Mouse (Mus musculus) CH12.LX (cell line): ENCODE measurements around the gene Cd86. TPM values are rescaled to one million over a fixed set of nuclear protein-coding genes. Genes with fewer than 3 reads are reported as not detected.
A peak's percentile ranks its signal among the peaks of the same experiment; 100 is the strongest.

Experiments
- DNase-seq: peaks from one replicate; pipeline ENCODE4 v3.0.0-alpha.2; 2013; ENCODE audit errors: extremely low read depth
- H3K27ac ChIP-seq: 2 replicates; pipeline ENCODE4 v1.5.1; 2012; ENCODE audit warnings: low read depth, mild to moderate bottlenecking, control low read depth, moderate library complexity; ENCODE audit not compliant: insufficient read depth
- H3K27me3 ChIP-seq: replicated peaks from 2 replicates; pipeline ENCODE3; 2012; ENCODE audit warnings: inconsistent platforms
- H3K36me3 ChIP-seq, 2 experiments: replicated peaks in 1 of 2; 2 replicates each; pipeline versions ENCODE3 to v1.6.1; 2012; ENCODE audit warnings: inconsistent platforms in 1 of 2, low read length in 1 of 2, mild to moderate bottlenecking in 1 of 2, mixed read lengths in 1 of 2, moderate library complexity in 1 of 2; ENCODE audit not compliant: control insufficient read depth in 1 of 2, insufficient read depth in 1 of 2
- H3K4me1 ChIP-seq, 2 experiments: 2 replicates each; pipeline ENCODE4 v1.6.1; 2012; ENCODE audit warnings: inconsistent platforms in 1 of 2, moderate library complexity in 1 of 2; ENCODE audit not compliant: insufficient read depth in 2 of 2, control insufficient read depth in 1 of 2
- H3K4me2 ChIP-seq: 2 replicates; pipeline ENCODE4 v1.6.1; 2012; ENCODE audit warnings: low read depth, mild to moderate bottlenecking, control low read depth; ENCODE audit not compliant: poor library complexity, insufficient read depth, severe bottlenecking
- H3K4me3 ChIP-seq, 3 experiments: fragments of 150-350 bp in 1 of 3; sonication (generic) in 1 of 3; replicated peaks in 1 of 3; 2 replicates each; pipeline versions ENCODE3 to v1.5.1; 2011 to 2012; ENCODE audit warnings: low read depth in 2 of 3, low read length in 2 of 3, mild to moderate bottlenecking in 2 of 3, moderate library complexity in 2 of 3, control low read depth in 1 of 3, improper control_type of control experiment in 1 of 3, inconsistent platforms in 1 of 3, mixed read lengths in 1 of 3; ENCODE audit not compliant: poor library complexity in 1 of 3
- H3K79me2 ChIP-seq: replicated peaks from 2 replicates; pipeline ENCODE4 v1.6.1; 2012; ENCODE audit warnings: mild to moderate bottlenecking, moderate library complexity; ENCODE audit not compliant: control insufficient read depth, poor library complexity, insufficient read depth, severe bottlenecking; ENCODE audit errors: extremely low read depth
- H3K9ac ChIP-seq: 2 replicates; pipeline ENCODE4 v1.6.1; 2012; ENCODE audit warnings: low read depth, mild to moderate bottlenecking, control low read depth, moderate library complexity; ENCODE audit not compliant: insufficient read depth
- H3K9me3 ChIP-seq: replicated peaks from 2 replicates; pipeline ENCODE3; 2012; ENCODE audit warnings: low read length, inconsistent platforms, mixed read lengths
- BHLHE40 ChIP-seq: IDR thresholded peaks from 2 replicates; pipeline ENCODE4 v1.6.1; 2011; ENCODE audit warnings: mild to moderate bottlenecking, low read depth, low read length, improper control_type of control experiment
- CHD2 ChIP-seq: IDR thresholded peaks from 2 replicates; pipeline ENCODE4 v1.6.1; 2011; ENCODE audit warnings: low read length, improper control_type of control experiment
- CTCF ChIP-seq, 2 experiments: IDR thresholded peaks in 1 of 2; conservative IDR thresholded peaks in 1 of 2; 2 replicates each; pipeline ENCODE4 v1.5.1; 2011 to 2012; ENCODE audit warnings: low read depth in 2 of 2, low read length in 2 of 2, improper control_type of control experiment in 1 of 2, inconsistent platforms in 1 of 2, mild to moderate bottlenecking in 1 of 2, moderate library complexity in 1 of 2
- E2F4 ChIP-seq: IDR thresholded peaks from 2 replicates; pipeline ENCODE4 v1.6.1; 2011; ENCODE audit warnings: low read depth, low read length, improper control_type of control experiment; ENCODE audit not compliant: insufficient replicate concordance
- EP300 ChIP-seq: IDR thresholded peaks from 2 replicates; pipeline ENCODE4 v1.6.1; 2011; ENCODE audit warnings: low read length, improper control_type of control experiment
- ETS1 ChIP-seq: conservative IDR thresholded peaks from 2 replicates; pipeline ENCODE4 v1.6.1; 2012; ENCODE audit warnings: low read depth, mild to moderate bottlenecking, inconsistent platforms, low read length, improper control_type of control experiment, moderate library complexity
- GABPA ChIP-seq: IDR thresholded peaks from 2 replicates; pipeline ENCODE4 v1.6.1; 2012; ENCODE audit warnings: low read depth, low read length, improper control_type of control experiment, inconsistent platforms; ENCODE audit not compliant: insufficient replicate concordance
- IRF4 ChIP-seq: IDR thresholded peaks from 2 replicates; pipeline ENCODE4 v1.6.1; 2014; ENCODE audit warnings: low read depth, mild to moderate bottlenecking, inconsistent platforms, low read length, improper control_type of control experiment
- JUN ChIP-seq: IDR thresholded peaks from 2 replicates; pipeline ENCODE4 v1.6.1; 2011; ENCODE audit warnings: low read depth, mild to moderate bottlenecking, low read length, improper control_type of control experiment, moderate library complexity; ENCODE audit not compliant: insufficient read depth
- JUND ChIP-seq: conservative IDR thresholded peaks from 2 replicates; pipeline ENCODE4 v1.6.1; 2011; ENCODE audit warnings: low read depth, low read length, improper control_type of control experiment
- KAT2A ChIP-seq: IDR thresholded peaks from 2 replicates; pipeline ENCODE4 v1.6.1; 2012; ENCODE audit warnings: low read length, improper control_type of control experiment, inconsistent platforms; ENCODE audit not compliant: insufficient replicate concordance
- MAFK ChIP-seq: IDR thresholded peaks from 2 replicates; pipeline ENCODE4 v1.6.1; 2011; ENCODE audit warnings: low read length, improper control_type of control experiment; ENCODE audit not compliant: insufficient replicate concordance
- MAX ChIP-seq: IDR thresholded peaks from 2 replicates; pipeline ENCODE4 v1.6.1; 2011; ENCODE audit warnings: low read length, improper control_type of control experiment
- MAZ ChIP-seq: IDR thresholded peaks from 2 replicates; pipeline ENCODE4 v1.6.1; 2012; ENCODE audit warnings: low read depth, mild to moderate bottlenecking, inconsistent platforms, low read length, improper control_type of control experiment, moderate library complexity
- MEF2A ChIP-seq: IDR thresholded peaks from 2 replicates; pipeline ENCODE4 v1.6.1; 2014; ENCODE audit warnings: low read depth, mild to moderate bottlenecking, inconsistent platforms, low read length, improper control_type of control experiment, borderline replicate concordance
- MYC ChIP-seq: IDR thresholded peaks from 2 replicates; pipeline ENCODE4 v1.6.1; 2011; ENCODE audit warnings: low read depth, mild to moderate bottlenecking, improper control_type of control experiment, low read length
- NELFE ChIP-seq: IDR thresholded peaks from 2 replicates; pipeline ENCODE4 v1.6.1; 2011; ENCODE audit warnings: low read depth, low read length, improper control_type of control experiment
- POLR2A ChIP-seq: IDR thresholded peaks from 2 replicates; pipeline ENCODE4 v1.6.1; 2011; ENCODE audit warnings: low read depth, mild to moderate bottlenecking, improper control_type of control experiment, low read length
- POLR2AphosphoS2 ChIP-seq: IDR thresholded peaks from 2 replicates; pipeline ENCODE4 v1.6.1; 2011; ENCODE audit warnings: low read depth, low read length, improper control_type of control experiment
- RAD21 ChIP-seq: IDR thresholded peaks from 2 replicates; pipeline ENCODE4 v1.6.1; 2011; ENCODE audit warnings: low read depth, mild to moderate bottlenecking, low read length, improper control_type of control experiment, moderate library complexity
- RCOR1 ChIP-seq: conservative IDR thresholded peaks from 2 replicates; pipeline ENCODE4 v1.6.1; 2012; ENCODE audit warnings: low read depth, mild to moderate bottlenecking, inconsistent platforms, low read length, improper control_type of control experiment
- SIN3A ChIP-seq: IDR thresholded peaks from 2 replicates; pipeline ENCODE4 v1.6.1; 2012; ENCODE audit warnings: low read length, improper control_type of control experiment, inconsistent platforms
- SMC3 ChIP-seq: IDR thresholded peaks from 2 replicates; pipeline ENCODE4 v1.6.1; 2011; ENCODE audit warnings: low read depth, low read length, improper control_type of control experiment
- TBP ChIP-seq: conservative IDR thresholded peaks from 2 replicates; pipeline ENCODE4 v1.6.1; 2011; ENCODE audit warnings: low read depth, low read length, improper control_type of control experiment
- TCF12 ChIP-seq: IDR thresholded peaks from 2 replicates; pipeline ENCODE4 v1.6.1; 2014; ENCODE audit warnings: low read depth, mild to moderate bottlenecking, inconsistent platforms, low read length, improper control_type of control experiment
- UBTF ChIP-seq: IDR thresholded peaks from 2 replicates; pipeline ENCODE4 v1.6.1; 2012; ENCODE audit warnings: low read depth, mild to moderate bottlenecking, inconsistent platforms, low read length, improper control_type of control experiment, moderate library complexity
- USF1 ChIP-seq: IDR thresholded peaks from 2 replicates; pipeline ENCODE4 v1.6.1; 2014; ENCODE audit warnings: low read depth, mild to moderate bottlenecking, inconsistent platforms, low read length, improper control_type of control experiment
- USF2 ChIP-seq: conservative IDR thresholded peaks from 2 replicates; pipeline ENCODE4 v1.6.1; 2011; ENCODE audit warnings: low read depth, low read length, improper control_type of control experiment
- ZC3H11A ChIP-seq: IDR thresholded peaks from 2 replicates; pipeline ENCODE4 v1.6.1; 2012; ENCODE audit warnings: low read depth, mild to moderate bottlenecking, inconsistent platforms, low read length, improper control_type of control experiment
- ZKSCAN1 ChIP-seq: IDR thresholded peaks from 2 replicates; pipeline ENCODE4 v1.6.1; 2012; ENCODE audit warnings: low read depth, inconsistent platforms, low read length, improper control_type of control experiment, borderline replicate concordance
- ZMIZ1 ChIP-seq: IDR thresholded peaks from 2 replicates; pipeline ENCODE4 v1.6.1; 2012; ENCODE audit warnings: low read depth, mild to moderate bottlenecking, inconsistent platforms, low read length, improper control_type of control experiment
- ZNF384 ChIP-seq: IDR thresholded peaks from 2 replicates; pipeline ENCODE4 v1.6.1; 2012; ENCODE audit warnings: low read depth, low read length, improper control_type of control experiment, inconsistent platforms
- dilution Hi-C: fragments of 300-500 bp; cut with MboI; formaldehyde crosslinking; loops from 2 replicates; pipeline ENCODE4 v1.14.3; 2020; ENCODE audit warnings: low sequenced_read_pairs; ENCODE audit not compliant: extremely low pct_unique_long_range_greater_than_20kb, extremely low pct_ligation_motif_present
- in situ Hi-C: fragments of 300-500 bp; cut with MboI; formaldehyde crosslinking; loops from 3 replicates; pipeline ENCODE4 v1.14.3; 2019; ENCODE audit warnings: low sequenced_read_pairs, low pct_ligation_motif_present, low pct_unique_long_range_greater_than_20kb, mixed read lengths
- polyA plus RNA-seq: library from polyadenylated mRNA; unstranded; fragments of >175 nt; gene quantifications from 2 replicates; pipeline ENCODE4 v1.2.1, GENCODE M21; 2012; ENCODE audit warnings: low read depth; ENCODE audit not compliant: insufficient read length
- total RNA-seq, 2 experiments: library from RNA; depleted of rRNA; stranded (reverse); fragments of 300-350 nt in 1 of 2; fragments of >200 nt in 1 of 2; gene quantifications; 2 replicates each; pipeline ENCODE4 v1.2.3; 2012 to 2014

The Cd86 gene
- total and polyA plus RNA-seq, 3 experiments = 102 to 191 (median 113) TPM

DNA sequence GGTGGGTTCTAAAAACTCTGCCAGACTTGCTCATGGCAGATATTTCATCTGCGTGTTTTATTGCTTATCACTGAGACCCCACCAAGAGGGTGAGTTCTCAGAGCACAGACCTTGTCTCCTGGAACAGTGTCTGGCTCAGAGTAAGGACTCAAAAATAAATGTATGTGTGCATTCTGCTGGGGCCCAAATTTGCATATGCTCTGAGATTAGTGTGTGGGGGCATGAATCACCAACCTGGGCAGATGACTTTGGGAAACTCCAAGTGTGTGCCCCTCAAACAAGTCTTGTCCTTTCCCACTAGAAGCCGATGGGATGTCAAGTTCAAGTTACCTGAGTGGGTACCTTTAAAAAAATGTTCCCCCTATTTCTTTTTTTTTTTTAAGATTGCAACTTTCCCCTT lies 34.6 kb upstream of the Cd86 start:
- in situ Hi-C loops = no loop called here
- no peaks in the 10 kb centered on the region for H3K36me3 ChIP-seq

GRCm38 (mm10) chr16:36697331-36697730 lies 31.4 kb upstream of the Cd86 start:
- Histone ChIP-seq H3K4me3 (no peak overlapping the region), H3K9ac (0 out of 2 replicates have a peak overlapping the region, but pooled peaks have one; percentile 12), H3K4me1 (peaks cover 25 to 77% of the 10 kb centered on the region in 2 experiments), H3K4me2 (peak overlapping the region; percentile 48; the same call in 1 of the 2 replicates), H3K27ac (no peak overlapping the region), H3K9me3 (peaks cover 4% of the 10 kb centered on the region), H3K27me3 (no peaks in the 10 kb centered on the region), H3K79me2 (no peaks in the 10 kb centered on the region), H3K36me3 (no peaks in the 10 kb centered on the region)
- dilution Hi-C loops = no loop called here
- DNase-seq = peak; percentile 82
- in situ Hi-C loops = no loop called here
- TF ChIP-seq RAD21 = peak; percentile 25
- TF ChIP-seq USF2 = no peak
- no peak for TF ChIP-seq NELFE
- TF ChIP-seq JUN = no peak
- TF ChIP-seq UBTF = no peak
- TF ChIP-seq USF1 = no peak
- TF ChIP-seq RCOR1 = peak; percentile 66; the same call in 1 of the 2 replicates
- TF ChIP-seq MYC = peak; percentile 58; the same call in 1 of the 2 replicates
- peak; percentile 39; the same call in 1 of the 2 replicates for TF ChIP-seq JUND
- no peak for TF ChIP-seq KAT2A
- peak; percentile 85 for TF ChIP-seq EP300
- TF ChIP-seq MAFK = peak; percentile 90
- TF ChIP-seq ZC3H11A = no peak
- TF ChIP-seq POLR2A = no peak
- no peak for TF ChIP-seq E2F4
- TF ChIP-seq BHLHE40 = peak; percentile 78
- TF ChIP-seq POLR2AphosphoS2 = no peak
- TF ChIP-seq GABPA = no peak
- TF ChIP-seq CHD2 = peak; percentile 66; the same call in 1 of the 2 replicates
- TF ChIP-seq ZKSCAN1 = no peak
- TF ChIP-seq ZMIZ1 = 0 out of 2 replicates have a peak, but pooled peaks have one; percentile 39
- TF ChIP-seq CTCF (conservative IDR thresholded peaks at IDR 0.05 in 1 of 2, IDR thresholded peaks at IDR 0.05 in 1 of 2; ENCODE audit: low read depth in 2 of 2, low read length in 2 of 2) = no peak
- TF ChIP-seq MAX = 0 out of 2 replicates have a peak, but pooled peaks have one; percentile 44
- peak; percentile 29; the same call in 1 of the 2 replicates for TF ChIP-seq SMC3
- no peak for TF ChIP-seq ZNF384

More for the DNA sequence above, 34.6 kb upstream of the Cd86 start:
- TF ChIP-seq EP300 = peak; percentile 49; the same call in 1 of the 2 replicates
- TF ChIP-seq SIN3A = no peak
- peak; percentile 49; the same call in 1 of the 2 replicates for TF ChIP-seq MEF2A
- 0 out of 2 replicates have a peak, but pooled peaks have one; percentile 14 for TF ChIP-seq TCF12
- TF ChIP-seq JUN = 0 out of 2 replicates have a peak, but pooled peaks have one; percentile 15
- peak; percentile 73 for TF ChIP-seq ZNF384
- peak; percentile 49; the same call in 1 of the 2 replicates for TF ChIP-seq CHD2
- TF ChIP-seq MAZ = 0 out of 2 replicates have a peak, but pooled peaks have one; percentile 49
- TF ChIP-seq E2F4 = 0 out of 2 replicates have a peak, but pooled peaks have one; percentile 8
- TF ChIP-seq MAFK = 0 out of 2 replicates have a peak, but pooled peaks have one; percentile 21
- peak; percentile 66; the same call in 1 of the 2 replicates for TF ChIP-seq ETS1
- TF ChIP-seq IRF4 = peak; percentile 58; the same call in 1 of the 2 replicates
- TF ChIP-seq UBTF = no peak
- TF ChIP-seq JUND = peak; percentile 33; the same call in 1 of the 2 replicates
- no peak for TF ChIP-seq SMC3
- no peak for TF ChIP-seq CTCF (conservative IDR thresholded peaks at IDR 0.05 in 1 of 2, IDR thresholded peaks at IDR 0.05 in 1 of 2; ENCODE audit: low read depth in 2 of 2, low read length in 2 of 2)
- TF ChIP-seq BHLHE40 = peak; percentile 76
- no peak for TF ChIP-seq TBP
- TF ChIP-seq, all 38 proteins: peak for 13
- H3K4me2 ChIP-seq = peak overlapping the region; percentile 17
- H3K27me3 ChIP-seq = no peaks in the 10 kb centered on the region
- H3K9ac ChIP-seq = no peak overlapping the region
- no peak overlapping the region for H3K4me3 ChIP-seq
- H3K4me1 ChIP-seq = peaks cover 30 to 89% of the 10 kb centered on the region in 2 experiments
- peaks cover 4% of the 10 kb centered on the region for H3K9me3 ChIP-seq
- DNase-seq = no peak
- no peak overlapping the region for H3K27ac ChIP-seq
- dilution Hi-C loops = no loop called here
- no peaks in the 10 kb centered on the region for H3K79me2 ChIP-seq
